Mouse (Mus musculus) olfactory bulb, adult 2 months (tissue): ENCODE results near the gene Birc5.

Source experiments
- CTCF ChIP-seq: fragments of 200-500 bp; IDR thresholded peaks from 2 replicates; pipeline ENCODE4 v1.5.1; 2012; ENCODE audit warnings: low read depth, mild to moderate bottlenecking, low read length, moderate library complexity; ENCODE audit not compliant: insufficient read depth
- POLR2A ChIP-seq: fragments of 200-500 bp; IDR thresholded peaks from 2 replicates; pipeline ENCODE4 v1.6.1; 2012; ENCODE audit warnings: mild to moderate bottlenecking, low read depth, low read length, moderate library complexity; ENCODE audit not compliant: insufficient read depth

DNA sequence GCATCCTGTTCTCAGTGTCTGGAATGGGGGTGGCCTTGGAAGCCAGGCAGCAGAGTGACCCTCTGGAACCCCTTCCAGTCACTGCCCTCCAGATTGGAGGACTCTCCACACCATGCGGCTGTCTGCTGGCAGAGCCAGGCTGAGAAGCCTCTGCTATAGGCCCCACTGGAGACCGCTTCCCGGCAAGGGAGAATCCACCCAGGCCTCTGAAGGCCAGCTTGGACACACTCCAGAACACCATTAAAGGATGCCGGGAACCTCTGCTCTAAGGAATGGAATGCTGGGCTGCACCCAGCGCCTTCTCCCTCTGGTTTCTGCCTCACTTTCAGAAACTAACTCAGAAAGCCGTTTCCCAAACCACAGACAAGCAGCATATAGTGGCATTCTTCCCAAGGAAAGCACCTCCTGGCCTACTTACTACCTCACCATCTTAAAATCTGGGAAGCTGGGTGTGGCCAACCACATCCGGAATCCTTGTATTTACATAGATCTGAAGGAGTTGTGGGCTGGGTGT lies 26.3 kb upstream of the Birc5 start:
- no peak for TF ChIP-seq POLR2A
- no peak for TF ChIP-seq CTCF
